Mouse (Mus musculus): ENCODE measurements around the gene Cep104.
A peak's percentile ranks its signal among the peaks of the same experiment; 100 is the strongest.

Cep104 gene

DNA sequence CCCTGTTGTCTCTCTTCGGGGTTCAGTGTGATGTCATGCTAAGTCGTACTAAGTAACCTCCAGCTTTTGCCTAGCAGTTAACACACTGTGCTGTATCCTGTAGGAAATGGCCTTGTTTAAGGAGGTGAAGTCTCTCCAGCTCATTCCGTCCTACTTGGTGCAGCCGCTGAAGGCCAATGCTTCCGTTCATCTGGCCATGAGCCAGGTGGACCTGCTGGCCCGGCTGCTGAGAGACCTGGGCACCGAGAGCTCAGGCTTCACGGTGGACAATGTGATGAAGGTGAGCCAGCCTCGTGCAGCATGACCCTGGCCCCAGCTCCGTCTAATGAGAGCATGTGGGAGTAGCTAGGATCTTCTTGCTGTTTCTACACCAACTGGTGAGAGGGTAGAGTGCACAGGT lies 17.7 kb downstream of the Cep104 start:
- DNase-seq (ENCODE audit: low spot score in 2 of 2), result no peak

DNA sequence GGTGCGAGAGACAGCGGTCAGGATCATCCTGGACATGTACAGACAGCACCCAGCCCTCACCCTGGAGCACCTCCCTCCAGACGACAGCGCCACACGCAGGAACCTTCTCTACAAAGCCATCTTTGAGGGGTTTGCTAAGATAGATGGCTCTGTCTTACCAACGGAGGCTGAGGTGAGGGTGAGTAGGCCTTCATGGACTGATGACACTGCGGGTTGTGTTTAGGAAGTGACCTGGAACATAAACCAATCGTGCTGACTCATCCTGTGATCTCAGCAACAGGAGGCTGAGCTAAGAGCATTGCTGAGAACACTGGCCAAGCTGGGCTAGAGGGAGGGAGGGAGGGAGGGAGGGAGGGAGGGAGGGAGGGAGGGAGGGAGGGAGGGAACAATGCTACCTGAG lies 18.5 kb downstream of the Cep104 start:
- DNase-seq (ENCODE audit: low spot score in 2 of 2), result no peak

GRCm38 (mm10) chr4:154005488-154005887 lies 30.5 kb downstream of the Cep104 start:
- DNase-seq (ENCODE audit: low spot score in 2 of 2), result peak in 1 of 2 experiments; percentile 30

DNA sequence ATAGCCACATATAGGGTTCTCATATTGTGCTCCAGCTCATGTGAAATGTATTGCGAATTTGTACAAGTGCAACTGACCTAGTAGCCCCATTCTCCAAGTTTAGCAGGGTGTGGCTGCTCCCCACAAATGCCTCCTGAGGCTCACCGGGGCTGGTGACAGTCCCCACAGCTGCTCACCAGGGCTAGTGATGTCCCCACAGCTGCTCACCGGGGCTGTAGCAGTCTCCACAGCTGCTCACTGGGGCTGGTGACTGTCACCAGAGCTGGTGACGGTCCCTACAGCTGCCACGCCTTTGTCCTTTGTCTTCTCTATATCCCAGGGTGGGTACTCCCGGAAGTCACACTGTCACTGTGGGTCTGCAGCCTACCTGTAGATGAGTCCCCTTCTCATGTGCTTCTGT lies 31.3 kb downstream of the Cep104 start:
- DNase-seq (ENCODE audit: low spot score in 2 of 2), result no peak

- DNase-seq (ENCODE audit: low spot score in 2 of 2), result no peak
These were observed 32.8 kb downstream of the Cep104 start for GRCm38 (mm10) chr4:154007759-154008158.

- no peak for DNase-seq (ENCODE audit: low spot score in 2 of 2)
These were observed 36.1 kb downstream of the Cep104 start for GRCm38 (mm10) chr4:154010907-154011645.

DNA sequence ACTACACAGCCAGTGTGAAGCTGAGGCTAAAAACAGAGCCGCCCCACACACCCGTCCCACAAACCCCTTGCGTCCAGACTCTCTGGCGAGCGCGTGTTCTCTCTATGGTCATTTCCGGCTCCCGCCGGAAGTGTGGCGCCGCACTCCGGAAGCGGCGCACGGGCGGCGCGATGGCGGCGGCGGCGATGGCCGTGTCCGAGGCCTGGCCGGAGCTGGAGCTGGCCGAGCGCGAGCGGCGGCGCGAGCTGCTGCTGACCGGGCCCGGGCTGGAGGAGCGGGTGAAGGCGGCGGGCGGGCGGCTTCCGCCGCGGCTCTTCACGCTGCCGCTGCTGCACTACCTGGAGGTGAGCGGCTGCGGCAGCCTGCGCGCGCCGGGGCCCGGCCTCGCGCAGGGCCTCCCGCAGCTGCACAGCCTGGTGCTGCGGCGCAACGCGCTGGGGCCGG lies 36.7 kb downstream of the Cep104 start, which contains the start of gene Lrrc47:
Lrrc47 (plus strand) TSS at position 86 of the 444 bp plus-strand sequence.
- DNase-seq (ENCODE audit: low spot score in 2 of 2), result peak; percentile 75 to 82

DNA sequence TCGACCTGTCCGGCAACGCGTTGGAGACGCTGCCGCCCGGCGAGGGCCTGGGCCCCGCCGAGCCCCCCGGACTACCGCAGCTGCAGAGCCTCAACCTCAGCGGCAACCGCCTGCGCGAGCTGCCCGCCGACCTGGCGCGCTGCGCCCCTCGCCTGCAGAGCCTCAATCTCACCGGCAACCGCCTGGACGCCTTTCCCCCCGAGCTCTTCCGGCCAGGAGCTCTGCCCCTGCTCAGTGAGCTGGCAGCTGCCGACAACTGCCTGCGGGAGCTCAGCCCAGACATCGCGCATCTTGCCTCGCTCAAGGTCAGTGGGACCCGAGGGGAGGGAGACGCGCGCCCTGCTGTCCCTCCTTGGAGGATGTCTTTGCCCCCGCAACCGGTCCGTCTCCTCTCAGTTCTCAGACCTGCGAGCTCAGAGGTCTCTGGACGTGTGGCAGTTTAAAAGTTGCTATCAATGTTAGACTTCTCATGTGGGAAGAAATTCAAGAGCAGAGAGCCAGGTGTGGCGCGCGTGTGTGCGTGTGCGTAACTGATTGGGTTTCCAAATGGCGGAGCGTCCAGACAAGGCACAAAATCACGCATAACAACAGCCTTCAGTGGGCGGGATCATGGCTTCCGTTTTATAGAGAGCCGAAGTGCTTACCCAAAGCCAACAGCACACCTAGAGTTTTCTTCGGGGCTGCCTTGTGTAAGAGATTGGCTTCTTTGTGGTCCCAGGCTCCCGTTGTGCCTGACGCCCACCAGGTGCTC lies 37.3 kb downstream of the Cep104 start:
- no peak for DNase-seq (ENCODE audit: low spot score in 2 of 2)

GRCm38 (mm10) chr4:154015476-154015875 lies 40.5 kb downstream of the Cep104 start:
- no peak for DNase-seq (ENCODE audit: low spot score in 2 of 2)

- DNase-seq (ENCODE audit: low spot score in 2 of 2), result no peak
These were observed 44.6 kb downstream of the Cep104 start for GRCm38 (mm10) chr4:154019571-154019970.

DNA sequence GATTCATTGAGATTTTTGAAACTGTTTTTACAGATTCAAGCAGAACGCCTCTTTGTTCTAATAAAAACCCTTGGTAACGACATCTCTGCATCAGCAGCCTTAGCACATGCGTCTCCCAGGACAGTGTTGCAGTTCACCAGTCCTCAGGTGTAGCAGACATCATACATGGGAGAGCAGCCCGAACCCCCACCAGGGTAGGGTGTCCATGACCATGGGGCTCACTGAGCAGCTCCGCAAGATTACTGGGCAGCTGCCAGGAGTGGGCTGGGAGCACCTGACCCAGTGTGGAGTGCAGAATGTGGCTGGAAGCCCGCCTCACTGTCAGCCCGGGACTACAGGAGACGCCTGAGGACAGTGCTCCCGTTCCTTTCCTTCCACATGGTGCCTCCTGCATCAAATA lies 46.4 kb downstream of the Cep104 start:
- no peak for DNase-seq (ENCODE audit: low spot score in 2 of 2)

GRCm38 (mm10) chr4:154022407-154022806 lies 47.4 kb downstream of the Cep104 start:
- DNase-seq (ENCODE audit: low spot score in 2 of 2), result no peak

GRCm38 (mm10) chr4:154022844-154023243 lies 47.9 kb downstream of the Cep104 start:
- no peak for DNase-seq (ENCODE audit: low spot score in 2 of 2)

DNA sequence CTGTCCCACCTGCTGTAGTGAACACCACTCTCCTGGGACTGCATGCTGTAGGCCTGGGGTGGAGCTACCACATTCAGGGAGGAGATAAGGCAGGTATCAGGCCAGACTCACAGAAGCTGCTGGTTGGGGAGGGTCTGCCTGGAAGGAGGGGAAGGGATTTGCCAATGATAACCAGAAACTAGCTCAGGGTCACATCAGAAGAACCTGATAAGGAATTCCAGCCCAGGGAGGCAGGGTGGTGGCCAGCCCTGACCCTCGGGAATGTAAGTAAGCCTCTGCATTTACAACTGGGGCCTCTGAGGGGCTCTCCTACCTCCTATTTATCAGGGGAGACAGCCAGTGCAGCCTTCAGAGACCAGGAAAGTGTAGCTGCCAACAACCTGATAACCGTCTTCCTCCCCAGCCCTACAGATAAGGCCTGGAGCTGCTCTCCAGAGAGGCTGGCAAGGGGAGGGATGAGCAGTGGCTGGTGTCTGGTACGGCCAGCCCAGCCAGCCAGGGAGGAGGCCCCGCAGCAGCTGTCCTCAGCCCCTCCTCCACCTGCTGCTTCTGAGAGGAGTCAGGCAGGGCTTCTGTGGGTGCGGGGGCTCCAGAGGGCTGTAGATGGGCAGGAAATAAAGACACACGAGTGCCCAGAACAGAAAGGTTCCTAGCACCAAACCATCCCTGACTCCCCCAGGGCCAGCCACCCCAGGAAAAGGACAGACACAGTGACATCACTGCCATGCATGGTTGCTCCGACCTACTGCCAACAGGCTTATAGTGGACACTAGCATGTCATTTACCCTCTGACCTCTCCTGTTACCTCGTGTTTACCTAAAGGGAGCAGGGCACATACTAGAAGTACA lies 49.0 kb downstream of the Cep104 start:
- no peak for DNase-seq (ENCODE audit: low spot score in 2 of 2)

- peak in 1 of 2 experiments; percentile 52 for DNase-seq (ENCODE audit: low spot score in 2 of 2)
These were observed 49.9 kb downstream of the Cep104 start for GRCm38 (mm10) chr4:154024729-154025521.

GRCm38 (mm10) chr4:154025641-154026440 lies 50.8 kb downstream of the Cep104 start, which contains the start of gene Smim1:
Gene Smim1, minus strand, starts transcription at chr4:154026230.
- DNase-seq (ENCODE audit: low spot score in 2 of 2), result peak; percentile 44 to 66

GRCm38 (mm10) chr4:154026441-154026761 lies 51.4 kb downstream of the Cep104 start:
- DNase-seq (ENCODE audit: low spot score in 2 of 2), result no peak

DNA sequence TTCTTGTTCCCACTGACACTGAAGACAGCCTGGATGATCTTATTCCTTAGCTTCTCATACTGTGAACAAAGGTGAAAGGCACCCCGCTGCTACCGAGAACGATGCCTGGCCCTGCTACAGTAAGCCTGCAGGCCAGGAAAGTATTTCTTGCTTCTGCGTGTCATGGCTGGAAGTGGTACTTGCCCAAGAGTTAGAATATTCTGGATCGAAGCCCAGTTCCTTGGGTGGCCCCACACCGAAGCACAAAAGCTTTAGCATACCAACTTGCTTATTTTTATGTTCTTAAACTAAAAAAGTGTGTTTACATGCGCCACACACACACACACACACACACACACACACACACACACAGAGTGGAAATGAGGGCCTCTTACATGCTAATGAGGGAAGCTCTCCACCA lies 53.1 kb downstream of the Cep104 start:
- no peak for DNase-seq (ENCODE audit: low spot score in 2 of 2)

DNA sequence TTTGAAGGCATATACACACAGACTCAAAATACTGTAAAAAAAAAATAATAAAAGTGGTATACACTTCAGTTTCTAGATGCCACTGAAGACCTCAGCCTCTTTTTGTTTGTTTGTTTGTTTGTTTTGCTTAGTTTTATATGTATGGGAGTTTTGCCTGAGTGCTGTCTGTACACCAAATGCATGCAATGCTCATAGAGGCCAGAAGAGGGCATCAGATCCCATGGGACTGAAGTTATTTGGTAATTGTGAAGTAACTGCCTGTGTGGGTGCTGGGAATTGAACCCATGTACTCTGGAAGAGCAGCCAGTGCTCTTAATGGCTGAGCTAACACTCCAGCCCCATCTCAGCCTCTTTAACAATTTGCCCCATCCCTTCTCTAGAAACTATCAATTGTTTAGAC lies 53.7 kb downstream of the Cep104 start:
- DNase-seq (ENCODE audit: low spot score in 2 of 2), result no peak

- no peak for DNase-seq (ENCODE audit: low spot score in 2 of 2)
These were observed 62.1 kb downstream of the Cep104 start for GRCm38 (mm10) chr4:154037123-154037522.
